Mouse (Mus musculus) ES-Bruce4 (cell line): ENCODE measurements around the gene Fam114a1. TPM values are rescaled to one million over a fixed set of nuclear protein-coding genes. Genes with fewer than 3 reads are reported as not detected.
A peak's percentile ranks its signal among the peaks of the same experiment; 100 is the strongest.

Experiments used
- H3K27ac ChIP-seq: 2 replicates; pipeline ENCODE4 v1.5.1; 2012; ENCODE audit warnings: low read length, inconsistent platforms; ENCODE audit not compliant: insufficient read depth
- H3K27me3 ChIP-seq: 2 replicates; pipeline ENCODE4 v1.6.1; 2012; ENCODE audit warnings: mild to moderate bottlenecking, low read length, inconsistent platforms; ENCODE audit not compliant: control insufficient read depth, poor library complexity, insufficient read depth, severe bottlenecking
- H3K36me3 ChIP-seq: 2 replicates; pipeline ENCODE4 v1.6.1; 2012; ENCODE audit warnings: inconsistent platforms, mild to moderate bottlenecking, low read length, moderate library complexity; ENCODE audit not compliant: control insufficient read depth, poor library complexity, insufficient read depth, severe bottlenecking
- H3K4me1 ChIP-seq: one replicate; pipeline ENCODE4 v1.8.1; 2011; ENCODE audit warnings: low read length; ENCODE audit not compliant: control insufficient read depth, insufficient read depth
- H3K4me3 ChIP-seq: 2 replicates; pipeline ENCODE4 v1.5.1; 2011; ENCODE audit warnings: low read depth, mild to moderate bottlenecking, low read length
- H3K9ac ChIP-seq: 2 replicates; pipeline ENCODE4 v1.6.1; 2012; ENCODE audit warnings: low read depth, mild to moderate bottlenecking, inconsistent platforms; ENCODE audit not compliant: poor library complexity, severe bottlenecking
- H3K9me3 ChIP-seq: replicated peaks from 2 replicates; pipeline ENCODE4 v1.6.1; 2012; ENCODE audit warnings: mild to moderate bottlenecking, low read length, inconsistent platforms; ENCODE audit not compliant: control insufficient read depth, poor library complexity, insufficient read depth, severe bottlenecking
- CTCF ChIP-seq: IDR thresholded peaks from one replicate; pipeline ENCODE4 v1.8.1; 2011; ENCODE audit warnings: low read depth, low read length
- EP300 ChIP-seq: IDR thresholded peaks from 2 replicates; pipeline ENCODE4 v1.6.1; 2011; ENCODE audit warnings: low read depth, low read length; ENCODE audit not compliant: insufficient read depth
- POLR2A ChIP-seq: IDR thresholded peaks from one replicate; pipeline ENCODE4 v1.8.1; 2011; ENCODE audit warnings: low read length; ENCODE audit not compliant: insufficient read depth
- polyA plus RNA-seq: library from polyadenylated mRNA; stranded (reverse); fragments of >200 nt; gene quantifications from 2 replicates; pipeline ENCODE4 v1.2.4, GENCODE M21; 2011; ENCODE audit warnings: low read depth; ENCODE audit not compliant: missing spikeins, insufficient read depth, insufficient read length

The Fam114a1 gene
- polyA plus RNA-seq, 1 experiment, result 16.5 TPM

DNA sequence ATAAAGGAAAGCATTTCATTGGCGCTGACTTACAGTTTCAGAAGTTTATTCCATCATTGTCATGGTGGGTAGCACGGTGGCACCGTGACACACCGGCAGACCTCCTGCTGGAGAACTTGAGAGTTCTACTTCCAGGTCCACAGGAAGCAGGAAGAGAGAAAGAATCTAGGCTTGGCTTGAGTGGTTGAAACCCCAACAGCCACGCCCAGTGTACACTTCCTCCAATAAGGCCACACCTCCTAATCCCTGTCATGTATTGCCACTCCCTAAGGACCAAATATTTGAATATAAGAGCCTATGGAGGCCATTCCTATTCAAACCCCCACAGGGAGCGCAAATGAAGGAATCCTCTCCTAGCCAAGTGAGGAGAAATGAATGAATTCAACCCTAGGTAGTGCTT, 87.7 kb downstream of the Fam114a1 start:
- H3K27me3 ChIP-seq, result no peaks in the 10 kb centered on the region
- no peak overlapping the region for H3K27ac ChIP-seq
- TF ChIP-seq EP300, result no peak
- TF ChIP-seq POLR2A, result no peak
- no peak for TF ChIP-seq CTCF
- H3K36me3 ChIP-seq, result no peaks in the 10 kb centered on the region
- no peaks in the 10 kb centered on the region for H3K9me3 ChIP-seq
- no peak overlapping the region for H3K4me3 ChIP-seq
- H3K4me1 ChIP-seq, result peaks cover 5% of the 10 kb centered on the region
- H3K9ac ChIP-seq, result no peak overlapping the region

DNA sequence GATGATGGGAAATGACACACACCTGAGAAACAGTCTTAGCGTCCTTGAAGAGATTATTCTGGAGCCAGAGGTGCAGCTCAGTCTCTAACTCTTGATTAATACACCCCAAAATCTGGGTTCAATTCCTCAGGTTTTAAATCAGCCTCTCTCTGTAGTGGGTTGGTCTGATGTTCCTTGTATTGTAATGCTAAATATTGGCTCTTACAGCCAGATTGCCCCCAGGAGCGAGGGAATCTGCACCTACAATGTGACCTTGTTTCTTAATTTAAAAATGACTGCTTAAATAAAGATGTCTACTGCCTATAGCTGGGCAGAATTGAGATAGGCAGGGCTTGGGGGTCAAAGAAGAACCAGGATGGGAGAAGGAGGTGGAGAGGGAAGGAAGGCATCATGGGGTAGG, 89.9 kb downstream of the Fam114a1 start:
- Histone ChIP-seq H3K27ac (no peak overlapping the region), H3K9me3 (no peaks in the 10 kb centered on the region), H3K4me1 (peaks cover 5% of the 10 kb centered on the region), H3K4me3 (no peak overlapping the region), H3K36me3 (no peaks in the 10 kb centered on the region), H3K27me3 (no peaks in the 10 kb centered on the region), H3K9ac (no peak overlapping the region)
- no peak for TF ChIP-seq EP300
- no peak for TF ChIP-seq POLR2A
- no peak for TF ChIP-seq CTCF

DNA sequence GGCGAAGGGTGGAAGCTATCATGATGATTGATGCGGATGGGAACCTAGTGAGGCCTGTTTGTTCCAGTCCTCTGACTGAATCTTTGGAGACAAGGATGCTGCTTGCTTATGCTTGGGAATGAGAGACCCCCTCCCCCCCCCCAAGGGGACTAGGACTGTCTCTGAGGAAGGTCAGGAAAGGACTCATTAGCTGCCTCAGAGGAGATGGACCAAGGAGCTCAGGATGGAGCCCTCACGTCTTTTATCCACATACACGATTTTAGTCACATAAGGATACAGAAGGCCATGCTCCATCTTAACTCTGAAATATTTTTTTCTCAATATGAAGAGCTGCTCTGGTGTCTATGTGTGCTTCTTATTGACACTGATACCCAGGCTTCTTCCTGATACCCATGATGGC, 92.4 kb downstream of the Fam114a1 start:
- Histone ChIP-seq H3K4me1 (peaks cover 5% of the 10 kb centered on the region), H3K9ac (no peak overlapping the region), H3K27me3 (no peaks in the 10 kb centered on the region), H3K36me3 (no peaks in the 10 kb centered on the region), H3K27ac (no peak overlapping the region), H3K9me3 (no peaks in the 10 kb centered on the region), H3K4me3 (no peak overlapping the region)
- TF ChIP-seq CTCF (no peak), EP300 (no peak), POLR2A (no peak)

DNA sequence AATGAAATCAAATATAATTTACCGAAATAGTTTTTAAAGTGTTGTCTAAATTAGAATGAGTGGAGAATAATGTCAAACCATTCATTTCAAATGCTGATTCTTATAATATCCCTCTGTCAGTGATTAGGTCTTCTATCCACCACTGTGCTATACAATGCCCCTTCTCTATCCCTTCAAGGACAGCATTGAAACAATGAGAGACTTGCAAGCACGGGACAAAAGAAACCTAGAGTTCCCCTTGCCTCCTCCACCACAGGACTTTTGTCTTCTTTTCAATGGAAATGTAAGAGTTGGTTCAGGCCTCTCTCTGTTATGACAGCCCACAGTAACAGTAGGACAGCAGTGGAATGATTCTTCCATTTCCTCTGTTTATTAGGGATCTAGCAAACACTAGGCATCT, 93.4 kb downstream of the Fam114a1 start:
- no peak overlapping the region for H3K27ac ChIP-seq
- no peak overlapping the region for H3K4me3 ChIP-seq
- H3K9me3 ChIP-seq, result no peaks in the 10 kb centered on the region
- no peaks in the 10 kb centered on the region for H3K36me3 ChIP-seq
- H3K4me1 ChIP-seq, result peaks cover 5% of the 10 kb centered on the region
- no peak overlapping the region for H3K9ac ChIP-seq
- H3K27me3 ChIP-seq, result no peaks in the 10 kb centered on the region
- TF ChIP-seq EP300 (no peak), CTCF (no peak), POLR2A (no peak)

DNA sequence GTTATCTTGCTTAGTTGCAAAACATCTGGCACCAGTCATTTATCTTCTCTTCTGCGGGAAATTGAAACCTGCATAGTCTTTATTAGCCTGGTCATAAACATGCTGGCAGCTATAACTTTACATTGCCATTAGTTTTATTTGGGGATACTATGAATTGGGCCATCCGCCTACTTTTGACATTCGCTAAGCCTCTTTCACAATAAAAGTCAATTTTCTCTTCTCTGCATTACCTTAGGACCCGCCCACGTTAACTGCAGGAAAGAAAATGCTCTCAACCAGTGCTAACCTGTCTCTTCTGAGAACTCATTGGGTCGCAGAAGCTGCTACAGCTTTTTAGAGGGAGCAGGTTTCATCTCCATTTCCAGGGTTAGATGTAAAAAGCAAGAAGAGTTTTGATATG, 98.3 kb downstream of the Fam114a1 start:
- no peaks in the 10 kb centered on the region for H3K9me3 ChIP-seq
- H3K27ac ChIP-seq, result no peak overlapping the region
- TF ChIP-seq POLR2A (no peak), CTCF (no peak), EP300 (no peak)

DNA sequence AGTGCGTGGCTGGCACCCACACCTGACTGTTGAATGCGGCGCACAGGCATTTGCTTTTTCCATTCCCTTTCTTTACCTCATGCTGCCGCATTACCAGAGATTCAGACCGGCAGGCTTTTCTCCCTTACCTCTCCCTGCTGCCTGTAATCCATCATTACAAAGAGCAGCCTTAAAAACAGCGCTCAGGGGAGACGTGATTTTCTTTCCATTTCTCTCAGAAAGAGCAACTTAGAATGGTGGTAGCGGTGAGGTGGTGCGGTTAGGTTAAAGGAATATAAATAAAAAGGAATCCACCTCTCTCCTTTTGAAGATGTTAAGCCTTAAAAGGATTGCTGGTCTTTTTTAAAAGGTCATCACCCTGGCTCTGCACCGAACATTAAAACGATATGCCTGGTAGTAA, 100.0 kb downstream of the Fam114a1 start:
- Histone ChIP-seq H3K4me1 (no peaks in the 10 kb centered on the region), H3K27ac (no peak overlapping the region), H3K9me3 (no peaks in the 10 kb centered on the region), H3K36me3 (no peaks in the 10 kb centered on the region), H3K27me3 (no peaks in the 10 kb centered on the region), H3K4me3 (peak overlapping the region; percentile 27), H3K9ac (peak overlapping the region; percentile 64)
- TF ChIP-seq CTCF (no peak), EP300 (no peak), POLR2A (no peak)

More for the DNA sequence above, 98.3 kb downstream of the Fam114a1 start:
- Histone ChIP-seq H3K27me3 (no peaks in the 10 kb centered on the region), H3K9ac (no peak overlapping the region), H3K4me1 (no peaks in the 10 kb centered on the region), H3K36me3 (no peaks in the 10 kb centered on the region), H3K4me3 (no peak overlapping the region)
